Mouse (Mus musculus) CD4-positive naive resting alpha-beta T cell, adult 57 days (primary cell): ENCODE data around the gene Amz2. TPM values are rescaled to one million over a fixed set of nuclear protein-coding genes. Genes with fewer than 3 reads are reported as not detected.

ENCODE experiments used
- total RNA-seq: library from RNA; stranded (reverse); gene quantifications from one replicate; pipeline ENCODE4 v1.2.4, GENCODE M21; 2023

Gene Amz2
- total RNA-seq, result 51.0 TPM

DNA sequence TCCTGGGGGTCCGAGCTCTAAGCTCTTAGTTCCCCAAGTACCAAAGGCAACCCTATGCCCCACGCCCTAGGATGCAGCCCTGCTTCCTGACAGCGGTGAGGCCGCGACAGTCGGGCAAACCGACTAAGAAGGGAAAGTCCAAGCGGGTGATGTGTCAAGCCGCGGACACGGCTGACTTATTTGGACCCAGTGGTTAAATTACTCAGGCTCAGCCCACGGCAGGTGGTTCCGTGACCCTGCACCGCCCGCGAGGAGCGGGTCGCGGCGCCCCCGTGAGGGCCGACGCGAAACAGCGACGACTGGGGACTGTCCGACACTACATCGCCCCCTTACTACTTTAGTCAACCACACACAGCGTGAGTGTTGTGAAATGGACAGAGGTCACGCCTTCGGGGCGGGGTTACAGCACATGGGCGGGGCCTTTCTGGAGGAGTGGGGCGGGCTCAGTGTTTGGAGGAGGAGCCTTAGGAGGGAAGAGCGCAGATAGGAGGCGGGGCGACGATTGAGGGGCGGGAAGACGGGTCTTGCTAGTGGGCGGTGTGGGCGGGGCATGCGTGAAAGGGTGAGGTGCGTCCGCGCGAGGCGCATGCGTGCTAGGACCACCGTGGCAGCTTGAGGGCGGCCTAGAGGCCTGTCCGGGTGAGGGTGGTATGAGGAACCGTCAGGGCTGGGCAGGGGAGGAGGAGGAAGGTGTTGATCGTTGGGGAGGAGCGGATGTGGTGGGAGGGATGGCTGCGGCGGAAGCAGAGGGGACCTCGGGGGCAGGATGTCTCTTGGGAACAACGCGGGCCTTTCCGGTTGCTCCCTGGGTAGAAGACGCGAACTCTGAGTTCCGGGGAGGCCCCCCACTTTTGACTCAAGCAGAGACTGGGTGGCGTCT is at the start of gene Amz2:
Gene Amz2, plus strand, starts transcription at position 555 of the 880 bp plus-strand sequence.

GRCm38 (mm10) chr11:109413617-109414016 is 12.1 kb upstream of the Amz2 start, which contains the start of gene 9930022D16Rik:
Gene 9930022D16Rik (plus strand): TSS chr11:109413917.

DNA sequence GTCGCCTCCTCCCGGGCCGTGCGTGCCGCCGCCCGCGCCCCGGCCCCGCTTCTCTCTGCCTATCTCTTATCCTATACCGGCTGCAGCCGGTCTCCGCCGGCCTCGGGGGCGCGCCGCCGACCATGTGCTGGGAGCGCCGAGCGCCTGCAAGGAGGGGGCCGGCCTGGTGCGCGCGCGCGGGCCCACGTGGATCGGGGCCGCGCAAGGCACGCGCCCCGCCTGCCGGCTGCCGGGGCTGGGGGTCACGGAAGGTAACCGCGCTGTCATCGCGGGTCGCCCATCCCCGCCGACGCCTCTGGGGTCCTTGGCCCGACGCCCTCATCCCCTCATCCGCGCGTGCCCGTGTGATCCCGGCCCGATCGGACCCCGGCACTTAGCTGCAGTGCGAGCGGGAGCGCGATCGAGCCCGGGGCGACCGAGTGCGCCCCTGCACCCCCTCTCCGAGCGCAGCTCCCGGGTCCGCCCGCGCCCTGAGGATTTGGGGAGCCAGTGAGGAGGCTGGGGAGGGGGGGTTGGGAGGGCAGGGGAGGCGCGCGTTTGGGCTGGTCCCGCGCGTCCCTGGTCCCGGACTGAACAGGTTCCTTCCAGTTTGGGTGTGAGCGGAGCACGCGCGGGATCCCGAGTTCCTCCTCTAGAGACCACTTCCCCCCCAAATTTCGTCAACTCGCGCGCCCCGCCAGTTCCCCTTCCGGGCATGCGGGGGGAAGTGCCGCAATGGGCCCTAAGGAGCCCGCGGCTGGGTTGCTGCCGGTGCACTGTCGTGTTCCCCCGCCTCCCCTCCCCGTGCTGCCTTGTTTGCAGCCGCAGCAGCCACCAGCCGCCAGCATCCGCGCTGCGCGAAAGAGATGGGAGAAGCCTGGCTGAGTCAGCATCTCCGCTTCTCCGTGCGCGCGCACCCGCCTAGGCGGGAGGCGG is 47.7 kb downstream of the Amz2 start, which contains the start of the genes Arsg and Slc16a6:
Gene Arsg, plus strand, starts transcription at position 204 of the 915 bp plus-strand sequence.
Gene Slc16a6, minus strand, starts transcription at position 428 of the 915 bp plus-strand sequence.

Other genes with a start within 250 kb of the Amz2 start
- 0.35 TPM for gene Rgs9, start 127.8 kb upstream of the Amz2 start, total RNA-seq
- 123 TPM for gene Gna13, start 63.1 kb upstream of the Amz2 start, total RNA-seq
- 1.0 TPM for gene 9930022D16Rik, start 12.0 kb upstream of the Amz2 start, total RNA-seq
- 2.1 TPM for gene Arsg, start 47.4 kb downstream of the Amz2 start, total RNA-seq
- gene Slc16a6, start 47.7 kb downstream of the Amz2 start, total RNA-seq, result 22.9 TPM
- gene Wipi1, start 186.0 kb downstream of the Amz2 start, total RNA-seq, result 0.59 TPM
- gene Prkar1a, start 223.5 kb downstream of the Amz2 start, total RNA-seq, result 284 TPM